Mouse (Mus musculus) natural killer cell, adult 2 months (primary cell): ENCODE measurements around the gene Atp7a.

Experiments used
- DNase-seq, 2 experiments: peaks; one replicate each; pipeline ENCODE4 v3.0.0; 2022; ENCODE audit warnings: low spot score in 2 of 2

Atp7a gene

DNA sequence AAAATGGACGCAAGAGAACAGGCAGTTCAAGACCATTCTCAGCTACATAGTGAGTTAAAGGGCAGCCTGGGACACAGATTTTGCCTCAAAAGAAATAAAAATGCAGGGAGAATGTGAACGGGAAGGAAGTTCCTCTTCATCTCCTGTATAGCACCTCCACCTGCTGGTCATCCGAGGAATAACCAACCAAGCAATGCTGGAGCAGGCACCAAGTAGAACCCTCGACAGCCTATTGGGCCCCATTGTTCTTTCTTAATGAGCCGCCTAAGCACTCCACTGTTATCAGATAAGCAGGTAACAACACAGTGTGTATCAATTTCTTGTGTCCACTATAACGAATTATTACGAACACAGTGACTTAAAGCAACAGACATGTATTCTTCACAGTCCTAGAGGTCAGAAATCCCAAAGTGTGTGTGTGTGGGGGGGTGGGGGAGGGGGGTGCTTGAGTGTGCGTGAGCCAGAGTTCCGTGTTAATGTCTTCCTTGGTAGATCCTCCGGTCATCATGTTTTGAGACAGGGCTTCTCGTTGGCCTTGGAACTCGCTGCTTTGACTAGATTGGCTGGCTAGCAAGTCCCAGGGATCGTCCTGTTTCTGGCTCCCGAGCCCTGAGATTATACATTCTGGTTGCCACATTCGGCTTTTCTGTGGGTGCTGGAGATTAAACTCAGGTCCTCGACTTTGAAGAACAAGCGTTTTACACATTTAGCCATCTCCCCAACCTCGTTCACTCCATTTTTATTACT, 144.2 kb downstream of the Atp7a start:
- DNase-seq = peak; percentile 51 to 64

GRCm38 (mm10) chrX:106171853-106172154, 144.7 kb downstream of the Atp7a start:
- no peak for DNase-seq
